Mouse (Mus musculus) liver, postnatal 0 days (tissue): ENCODE measurements around the gene Cd63.

Experiments
- CTCF ChIP-seq: sonication (generic); IDR thresholded peaks from 2 replicates; pipeline ENCODE4 v1.5.1; 2016; ENCODE audit warnings: antibody characterized with exemption, low read depth
- EP300 ChIP-seq: IDR thresholded peaks from 2 replicates; pipeline ENCODE4 v1.6.1; 2016; ENCODE audit warnings: antibody characterized with exemption, low read depth, mild to moderate bottlenecking

DNA sequence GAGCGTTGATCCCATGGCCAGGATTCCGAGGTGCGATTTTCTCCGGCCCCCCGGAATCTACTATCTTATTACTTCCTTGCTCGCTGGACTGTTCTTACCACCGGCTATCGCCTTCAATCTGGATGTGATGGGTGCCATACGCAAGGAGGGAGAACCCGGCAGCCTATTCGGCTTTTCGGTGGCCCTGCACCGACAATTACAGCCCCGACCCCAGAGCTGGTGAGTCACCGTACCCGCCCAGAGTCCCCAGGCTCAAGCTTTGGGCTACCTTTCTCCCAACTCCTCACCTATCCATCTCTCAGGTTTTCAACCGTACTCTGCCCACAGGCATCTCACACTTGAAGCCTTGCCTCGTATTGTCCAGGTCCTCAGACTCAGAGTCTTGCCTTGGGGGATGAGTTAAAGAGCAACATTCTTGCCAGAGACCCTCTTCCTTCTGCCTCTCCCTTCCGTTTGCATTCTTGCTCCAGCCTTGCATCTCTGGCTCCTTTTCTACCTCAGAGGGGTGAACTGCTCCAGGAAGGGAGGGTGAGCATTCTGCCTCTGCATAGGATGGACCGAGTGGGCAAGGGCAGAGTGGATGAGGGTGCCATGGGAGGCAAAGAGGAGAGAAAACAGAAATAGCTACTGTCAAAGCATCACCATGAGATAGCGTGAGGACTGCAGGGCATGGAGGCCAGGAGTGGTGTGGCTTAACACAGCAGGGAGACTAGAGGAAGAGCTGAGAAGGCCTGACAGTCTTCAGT is 33.4 kb downstream of the Cd63 start:
- TF ChIP-seq CTCF, result no peak
- no peak for TF ChIP-seq EP300
